Mouse (Mus musculus) neural tube, embryonic 11.5 days (tissue): ENCODE data around the gene Ugcg. TPM values are rescaled to one million over a fixed set of nuclear protein-coding genes. Genes with fewer than 3 reads are reported as not detected.
"Not testable (repeated sequence)": the region's sequence is repeated elsewhere in the genome, so short reads cannot be mapped to it uniquely, and the experiment has no call there.

Experiments
- ATAC-seq: fragments of 200-750 bp; cut with Nextera tagmentation; 2 replicates; pipeline ENCODE4 v1.8.0; 2017; ENCODE audit warnings: moderate number of reproducible peaks, mild to moderate bottlenecking, moderate TSS enrichment, moderate library complexity; ENCODE audit not compliant: insufficient read depth, low FRiP score, low TSS enrichment
- DNase-seq: peaks from one replicate; pipeline ENCODE4 v3.0.0-alpha.2; 2015; ENCODE audit warnings: low spot score
- H3K27ac ChIP-seq: fragments of 300-500 bp; sonication (generic); 2 replicates; pipeline ENCODE4 v1.5.1; 2014; ENCODE audit warnings: low read depth, mild to moderate bottlenecking, low read length
- H3K27me3 ChIP-seq: fragments of 300-500 bp; sonication (generic); 2 replicates; pipeline ENCODE4 v1.6.1; 2014; ENCODE audit warnings: mild to moderate bottlenecking, low read length, mixed read lengths; ENCODE audit not compliant: control insufficient read depth, insufficient read depth
- H3K36me3 ChIP-seq: fragments of 300-500 bp; sonication (generic); 2 replicates; pipeline ENCODE4 v1.6.1; 2014; ENCODE audit warnings: mild to moderate bottlenecking, low read length, moderate library complexity, mixed read lengths; ENCODE audit not compliant: control insufficient read depth, insufficient read depth
- H3K4me1 ChIP-seq: fragments of 300-500 bp; sonication (generic); 2 replicates; pipeline ENCODE4 v1.6.1; 2014; ENCODE audit warnings: low read length, mixed read lengths; ENCODE audit not compliant: control insufficient read depth, insufficient read depth
- H3K4me2 ChIP-seq: fragments of 300-500 bp; sonication (generic); 2 replicates; pipeline ENCODE4 v1.6.1; 2014; ENCODE audit warnings: low read depth, mild to moderate bottlenecking, moderate library complexity
- H3K4me3 ChIP-seq: fragments of 300-500 bp; sonication (generic); 2 replicates; pipeline ENCODE4 v1.5.1; 2014; ENCODE audit warnings: low read depth, low read length
- H3K9ac ChIP-seq: fragments of 300-500 bp; sonication (generic); 2 replicates; pipeline ENCODE4 v1.6.1; 2014; ENCODE audit warnings: mild to moderate bottlenecking, low read length
- H3K9me3 ChIP-seq: fragments of 300-500 bp; sonication (generic); 2 replicates; pipeline ENCODE4 v1.6.1; 2016; ENCODE audit warnings: low read length; ENCODE audit not compliant: control insufficient read depth
- WGBS: fragments of 180-500 bp; shearing (Covaris S2); extraction: QIAGEN DNeasy Blood & Tissue Kit; methylation state at CpG from one replicate; pipeline ENCODE4 v1.1.7; 2014; 5-methylcytosine and 5-hydroxymethylcytosine counted together
- polyA plus RNA-seq: library from polyadenylated mRNA; unstranded; fragments of >200 nt; fragmentation: Nextera tagmentation; extraction: Ambion mirVana; gene quantifications from 2 replicates; pipeline ENCODE4 v1.2.1, GENCODE M21; 2014

The Ugcg gene
- polyA plus RNA-seq, 1 experiment from 2014 or later = 12.4 TPM

DNA sequence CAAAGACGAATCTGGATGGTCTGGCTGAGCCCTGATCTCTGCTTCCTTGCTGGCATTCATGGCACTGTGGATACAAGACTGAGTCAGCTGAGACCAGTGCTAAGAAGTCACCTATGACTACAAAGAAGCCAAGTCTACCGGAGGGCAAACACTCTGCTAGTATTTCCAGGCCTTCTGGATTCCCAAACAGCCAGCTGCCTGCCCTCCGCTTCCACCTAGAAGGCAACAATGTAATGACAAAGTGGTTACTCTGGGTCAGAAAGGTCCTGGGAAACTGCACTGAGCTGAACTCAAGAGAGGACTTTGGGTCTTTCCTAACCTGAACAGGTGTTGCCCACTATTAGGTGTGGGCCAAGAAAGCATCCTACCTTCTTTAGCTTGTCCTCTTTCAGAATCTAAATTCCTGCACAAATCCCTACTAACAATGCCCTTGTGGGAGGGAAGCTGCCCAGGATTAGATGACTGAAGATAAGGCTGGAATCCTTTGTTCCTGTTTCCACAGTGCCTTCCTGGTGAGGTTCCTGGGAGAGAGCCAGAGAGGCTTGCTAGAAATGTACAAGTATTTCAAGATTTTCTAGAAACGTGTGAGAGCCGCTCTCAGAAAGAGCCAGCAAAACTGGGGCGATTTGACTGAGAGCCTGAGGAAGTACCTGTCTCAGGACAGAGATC is 63.5 kb downstream of the Ugcg start:
- no peaks in the 10 kb centered on the region for H3K27me3 ChIP-seq
- no peak overlapping the region for H3K4me3 ChIP-seq
- WGBS = 87% methylated on average over 6 of the region's 6 CpGs
- no peaks in the 10 kb centered on the region for H3K9me3 ChIP-seq
- no peak overlapping the region for H3K4me2 ChIP-seq
- H3K4me1 ChIP-seq = no peaks in the 10 kb centered on the region
- no peak for DNase-seq
- no peak overlapping the region for H3K9ac ChIP-seq
- H3K27ac ChIP-seq = no peak overlapping the region
- no peaks in the 10 kb centered on the region for H3K36me3 ChIP-seq
- no peak for ATAC-seq

DNA sequence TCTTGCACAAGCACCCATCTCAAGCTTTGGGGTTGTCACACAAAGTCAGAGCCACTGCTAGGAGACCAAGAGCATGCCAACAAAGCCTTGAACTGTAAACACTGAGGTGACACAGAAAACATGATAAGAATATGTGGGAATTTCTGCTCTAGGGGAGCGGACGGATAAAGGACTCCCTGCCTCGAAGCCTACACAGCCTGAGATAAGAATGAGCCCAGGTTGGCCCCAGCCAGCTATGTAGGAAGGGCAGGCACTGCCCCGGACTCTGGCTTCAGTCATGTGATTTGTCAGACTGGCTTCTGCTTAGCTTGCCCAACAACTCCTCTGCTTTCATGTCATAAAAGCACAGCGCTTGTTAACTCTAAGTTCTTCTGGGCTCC is 64.0 kb downstream of the Ugcg start:
- H3K4me2 ChIP-seq = no peak overlapping the region
- no peaks in the 10 kb centered on the region for H3K36me3 ChIP-seq
- DNase-seq = no peak
- no peak overlapping the region for H3K9ac ChIP-seq
- H3K9me3 ChIP-seq = no peaks in the 10 kb centered on the region
- 92% methylated on average over 5 of the region's 5 CpGs for WGBS
- H3K27ac ChIP-seq = no peak overlapping the region
- no peaks in the 10 kb centered on the region for H3K4me1 ChIP-seq
- no peak overlapping the region for H3K4me3 ChIP-seq
- H3K27me3 ChIP-seq = no peaks in the 10 kb centered on the region
- ATAC-seq = no peak

DNA sequence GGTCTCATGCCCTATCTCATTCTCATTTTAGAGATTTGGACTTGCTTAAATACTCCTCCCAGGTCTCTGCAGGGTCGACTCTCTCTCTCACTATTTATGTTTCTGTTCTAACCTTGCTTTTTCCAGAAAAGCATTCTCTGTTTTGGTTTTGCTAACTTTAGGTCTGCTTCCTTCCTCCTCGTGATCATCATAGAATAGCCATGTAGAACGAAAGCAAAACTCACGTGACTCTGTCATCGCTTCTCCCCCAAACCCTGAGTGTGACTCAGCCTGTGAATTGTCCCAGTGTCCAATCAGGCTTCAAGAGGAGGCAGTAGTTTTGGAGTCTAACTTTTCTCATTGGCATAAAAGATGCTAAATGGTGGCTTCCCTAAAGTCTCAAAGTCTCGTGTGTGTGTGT is 65.3 kb downstream of the Ugcg start:
- no peak for ATAC-seq
- Histone ChIP-seq H3K9ac (no peak overlapping the region), H3K9me3 (no peaks in the 10 kb centered on the region), H3K4me2 (no peak overlapping the region), H3K27me3 (no peaks in the 10 kb centered on the region), H3K27ac (no peak overlapping the region), H3K36me3 (no peaks in the 10 kb centered on the region), H3K4me1 (no peaks in the 10 kb centered on the region), H3K4me3 (no peak overlapping the region)
- 89% methylated on average over 6 of the region's 6 CpGs for WGBS
- DNase-seq = no peak

DNA sequence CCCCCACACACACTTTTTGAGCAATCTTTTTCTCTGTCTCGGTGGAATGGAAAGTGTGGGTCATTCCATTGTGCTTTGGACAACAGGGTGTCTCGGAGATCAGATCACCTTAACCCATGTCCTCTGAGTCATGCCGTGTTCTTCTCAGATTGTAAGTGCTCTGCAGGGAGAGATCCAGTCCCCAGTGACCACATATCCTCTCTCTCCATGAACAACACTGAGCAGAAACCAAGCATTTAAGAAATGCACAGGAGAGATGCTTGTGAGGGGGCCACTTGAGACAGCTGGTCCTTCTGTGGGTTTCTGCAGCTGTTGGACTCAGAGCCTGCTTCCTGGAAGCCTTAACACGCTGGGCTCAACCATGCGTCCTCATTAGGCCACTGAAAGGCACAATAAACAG is 66.9 kb downstream of the Ugcg start:
- H3K4me1 ChIP-seq = no peaks in the 10 kb centered on the region
- ATAC-seq (no peak), DNase-seq (no peak)
- no peak overlapping the region for H3K27ac ChIP-seq
- no peaks in the 10 kb centered on the region for H3K36me3 ChIP-seq
- H3K4me2 ChIP-seq = no peak overlapping the region
- 82% methylated on average over 5 of the region's 5 CpGs for WGBS
- no peaks in the 10 kb centered on the region for H3K9me3 ChIP-seq
- no peak overlapping the region for H3K4me3 ChIP-seq
- no peaks in the 10 kb centered on the region for H3K27me3 ChIP-seq
- no peak overlapping the region for H3K9ac ChIP-seq

DNA sequence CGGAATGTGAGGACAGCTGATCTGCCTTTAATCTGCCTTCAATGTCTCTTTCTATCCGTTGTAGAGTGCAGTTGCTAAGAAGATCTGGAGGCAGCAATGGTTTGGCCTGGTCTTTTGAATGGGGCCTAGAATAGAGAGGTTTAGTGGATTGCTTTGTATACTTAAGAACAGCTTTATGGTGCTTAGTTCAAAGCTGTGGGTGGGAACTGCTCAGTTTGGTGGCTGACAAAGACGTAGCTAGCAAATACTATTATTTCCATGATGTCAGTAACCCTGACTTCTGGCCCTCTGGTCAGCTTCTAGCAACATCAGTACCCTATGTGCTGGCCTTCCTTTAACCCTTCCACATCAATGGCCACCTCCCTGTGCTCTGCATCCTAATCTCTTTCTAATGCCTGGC is 68.8 kb downstream of the Ugcg start:
- DNase-seq (no peak), ATAC-seq (no peak)
- Histone ChIP-seq H3K36me3 (no peaks in the 10 kb centered on the region), H3K27me3 (no peaks in the 10 kb centered on the region), H3K4me2 (no peak overlapping the region), H3K9ac (no peak overlapping the region), H3K4me1 (no peaks in the 10 kb centered on the region), H3K9me3 (no peaks in the 10 kb centered on the region), H3K27ac (no peak overlapping the region), H3K4me3 (no peak overlapping the region)
- WGBS = 40% methylated on average over 3 of the region's 3 CpGs

DNA sequence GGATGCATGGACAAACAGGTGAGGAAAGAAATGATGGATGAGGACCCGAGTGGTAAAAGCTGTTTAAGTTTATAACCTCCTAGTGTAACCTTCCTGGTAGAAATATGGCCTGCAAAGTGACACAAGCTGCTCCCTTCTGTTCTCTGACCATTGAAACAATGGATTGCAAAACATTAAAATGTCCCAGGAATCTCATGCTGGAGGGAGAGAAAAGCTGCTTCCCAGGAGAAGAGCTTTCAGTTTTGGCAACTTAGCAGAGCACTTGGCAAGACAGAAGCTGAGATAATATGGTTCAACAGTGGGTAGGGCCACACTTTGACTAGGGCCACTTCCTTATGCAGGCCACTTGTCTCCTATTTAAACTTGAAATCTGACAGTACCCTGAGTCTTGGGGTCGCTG is 69.7 kb downstream of the Ugcg start:
- H3K36me3 ChIP-seq = no peaks in the 10 kb centered on the region

DNA sequence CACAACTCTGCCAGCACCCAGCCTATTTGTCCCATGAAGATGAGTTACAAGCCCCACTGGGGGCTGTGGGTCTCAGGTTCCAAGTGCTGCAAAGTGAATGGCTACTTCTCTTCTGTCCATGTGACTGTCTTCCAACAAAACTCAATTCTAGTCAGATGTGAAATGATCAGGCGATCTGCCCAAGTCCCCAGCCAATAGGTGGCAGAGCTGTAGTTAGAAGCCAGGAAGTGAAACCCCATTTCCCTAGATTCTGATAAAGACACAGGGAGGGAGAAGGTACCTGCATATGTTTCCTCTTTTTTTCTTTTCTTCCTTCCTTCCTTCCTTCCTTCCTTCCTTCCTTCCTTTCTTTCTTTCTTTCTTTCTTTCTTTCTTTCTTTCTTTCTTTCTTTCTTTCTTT is 70.7 kb downstream of the Ugcg start:
- 86% methylated on average over 1 of the region's 1 CpGs for WGBS
- no peak for DNase-seq
- H3K27me3 ChIP-seq = no peaks in the 10 kb centered on the region

More for the DNA sequence above, 69.7 kb downstream of the Ugcg start:
- no peak overlapping the region for H3K9ac ChIP-seq
- H3K9me3 ChIP-seq = no peaks in the 10 kb centered on the region
- no peak for DNase-seq
- H3K4me3 ChIP-seq = no peak overlapping the region
- WGBS = 70% methylated on average over 2 of the region's 2 CpGs
- no peak overlapping the region for H3K27ac ChIP-seq
- H3K4me2 ChIP-seq = no peak overlapping the region
- ATAC-seq = no peak
- no peaks in the 10 kb centered on the region for H3K27me3 ChIP-seq
- H3K4me1 ChIP-seq = no peaks in the 10 kb centered on the region

DNA sequence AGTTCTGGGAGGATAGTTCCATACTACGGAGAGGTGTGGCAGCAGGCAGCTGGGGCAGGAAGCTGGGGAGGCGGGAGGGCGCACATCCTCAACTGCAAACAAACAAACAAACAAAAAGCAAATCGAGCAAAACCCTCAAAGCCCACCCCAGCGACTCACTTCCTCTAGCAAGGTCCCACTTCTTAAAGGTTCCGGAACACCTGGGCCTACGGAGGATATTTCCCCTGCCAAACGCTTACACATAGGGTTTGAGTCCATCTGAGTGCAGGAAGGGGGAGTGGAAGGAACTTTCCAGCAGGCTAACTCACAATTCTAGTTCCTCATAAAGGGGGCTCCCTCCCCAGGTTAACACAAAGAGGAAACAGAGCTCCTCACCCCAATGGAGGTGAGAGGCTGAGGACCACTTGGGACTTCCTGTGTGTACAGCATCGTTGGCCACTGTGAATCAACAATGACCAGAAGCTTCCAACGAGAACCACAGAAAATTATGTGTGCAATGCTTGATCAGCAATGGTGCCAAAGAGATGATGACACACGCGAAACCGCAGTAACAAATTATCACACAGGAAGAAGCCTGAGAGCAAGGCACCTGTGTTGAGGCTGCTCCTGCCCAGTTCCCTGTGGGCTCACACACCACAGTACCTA is 71.9 kb downstream of the Ugcg start:
- DNase-seq = no peak
- H3K4me2 ChIP-seq = no peak overlapping the region
- no peak overlapping the region for H3K9ac ChIP-seq
- no peak overlapping the region for H3K4me3 ChIP-seq
- H3K36me3 ChIP-seq = no peaks in the 10 kb centered on the region
- H3K27ac ChIP-seq = no peak overlapping the region
- H3K27me3 ChIP-seq = no peaks in the 10 kb centered on the region
- no peaks in the 10 kb centered on the region for H3K9me3 ChIP-seq
- ATAC-seq = no peak
- no peaks in the 10 kb centered on the region for H3K4me1 ChIP-seq
- WGBS = 87% methylated on average over 13 of the region's 13 CpGs

More for the DNA sequence above, 70.7 kb downstream of the Ugcg start:
- no peak for ATAC-seq
- Histone ChIP-seq H3K27ac (no peak overlapping the region), H3K9me3 (no peaks in the 10 kb centered on the region), H3K36me3 (no peaks in the 10 kb centered on the region), H3K4me2 (no peak overlapping the region), H3K9ac (no peak overlapping the region), H3K4me3 (no peak overlapping the region), H3K4me1 (no peaks in the 10 kb centered on the region)

DNA sequence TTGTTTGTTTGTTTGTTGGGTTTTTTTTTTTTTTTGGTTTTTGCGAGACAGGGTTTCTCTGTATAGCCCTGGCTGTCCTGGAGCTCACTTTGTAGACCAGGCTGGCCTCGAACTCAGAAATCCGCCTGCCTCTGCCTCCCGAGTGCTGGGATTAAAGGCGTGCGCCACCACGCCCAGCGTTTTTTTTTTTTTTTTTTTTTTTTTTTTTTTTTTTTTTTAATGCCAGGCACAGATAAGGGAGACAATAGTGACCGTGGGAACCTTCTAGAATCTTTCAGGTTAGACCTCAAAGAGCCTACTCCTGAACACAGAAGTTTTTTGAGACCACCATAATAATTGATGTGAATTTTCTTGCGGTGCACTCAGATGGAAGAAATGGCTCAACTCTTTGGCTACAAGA is 72.5 kb downstream of the Ugcg start:
- not testable (repeated sequence) for H3K9me3 ChIP-seq, H3K4me3 ChIP-seq, H3K36me3 ChIP-seq, DNase-seq, H3K4me1 ChIP-seq, ATAC-seq, H3K4me2 ChIP-seq, H3K27ac ChIP-seq, H3K27me3 ChIP-seq, H3K9ac ChIP-seq
- WGBS = 100% methylated on average over 3 of the region's 10 CpGs
